Mouse (Mus musculus) kidney, postnatal 0 days (tissue): ENCODE data around the gene Sparc. TPM values are rescaled to one million over a fixed set of nuclear protein-coding genes. Genes with fewer than 3 reads are reported as not detected.

Source experiments
- ATAC-seq: fragments of 200-750 bp; cut with Nextera tagmentation; replicated peaks from 2 replicates; pipeline ENCODE4 v1.8.0; 2017; ENCODE audit warnings: low read depth, moderate number of reproducible peaks, moderate TSS enrichment, moderate library complexity; ENCODE audit not compliant: low FRiP score
- DNase-seq: peaks from one replicate; pipeline ENCODE4 v3.0.0-alpha.2; 2016; ENCODE audit warnings: low spot score
- H3K27ac ChIP-seq: fragments of 300-500 bp; sonication (generic); 2 replicates; pipeline ENCODE4 v1.5.1; 2014; ENCODE audit warnings: mild to moderate bottlenecking
- H3K27me3 ChIP-seq: fragments of 300-500 bp; sonication (generic); 2 replicates; pipeline ENCODE4 v1.6.1; 2014; ENCODE audit warnings: low read length, mixed read lengths; ENCODE audit not compliant: insufficient read depth
- H3K36me3 ChIP-seq: fragments of 300-500 bp; sonication (generic); 2 replicates; pipeline ENCODE4 v1.6.1; 2014; ENCODE audit warnings: low read length, mixed read lengths; ENCODE audit not compliant: insufficient read depth
- H3K4me1 ChIP-seq: fragments of 300-500 bp; sonication (generic); replicated peaks from 2 replicates; pipeline ENCODE4 v1.6.1; 2014; ENCODE audit warnings: antibody characterized with exemption, low read length, mixed read lengths; ENCODE audit not compliant: insufficient read depth
- H3K4me2 ChIP-seq: fragments of 300-500 bp; sonication (generic); 2 replicates; pipeline ENCODE4 v1.6.1; 2014; ENCODE audit warnings: mild to moderate bottlenecking, low read length, moderate library complexity, mixed read lengths
- H3K4me3 ChIP-seq: fragments of 300-500 bp; sonication (generic); replicated peaks from 2 replicates; pipeline ENCODE4 v1.5.1; 2014; ENCODE audit warnings: low read depth, low read length
- H3K9ac ChIP-seq: fragments of 300-500 bp; sonication (generic); 2 replicates; pipeline ENCODE4 v1.6.1; 2014; ENCODE audit warnings: low read depth, low read length
- H3K9me3 ChIP-seq: fragments of 300-500 bp; sonication (generic); replicated peaks from 2 replicates; pipeline ENCODE4 v1.6.1; 2016; ENCODE audit warnings: low read length, inconsistent platforms, mixed read lengths
- CTCF ChIP-seq: IDR thresholded peaks from 2 replicates; pipeline ENCODE4 v1.5.1; 2016; ENCODE audit warnings: antibody characterized with exemption, low read depth, mild to moderate bottlenecking, moderate library complexity
- WGBS: fragments of 180-500 bp; shearing (Covaris S2); extraction: QIAGEN DNeasy Blood & Tissue Kit; methylation state at CpG from one replicate; pipeline ENCODE4 v1.1.7; 2014; 5-methylcytosine and 5-hydroxymethylcytosine counted together
- polyA plus RNA-seq: library from polyadenylated mRNA; unstranded; fragments of >200 nt; fragmentation: Nextera tagmentation; extraction: Ambion mirVana; gene quantifications from 2 replicates; pipeline ENCODE4 v1.2.1, GENCODE M21; 2015

Sparc gene
- polyA plus RNA-seq, 1 experiment from 2014 or later: 1,281 TPM

GRCm38 (mm10) chr11:55459850-55460558 lies 37.0 kb upstream of the Sparc start:
- TF ChIP-seq CTCF: no peak
- peak overlapping the region; percentile 53 for H3K4me3 ChIP-seq
- H3K27me3 ChIP-seq: no peaks in the 10 kb centered on the region
- ATAC-seq (no peak), DNase-seq (peak; percentile 25)
- H3K4me2 ChIP-seq: peak overlapping the region; percentile 79
- peak overlapping the region; percentile 59 for H3K9ac ChIP-seq
- H3K9me3 ChIP-seq: no peaks in the 10 kb centered on the region
- H3K36me3 ChIP-seq: no peaks in the 10 kb centered on the region
- H3K27ac ChIP-seq: peak overlapping the region; percentile 74
- peaks cover 18% of the 10 kb centered on the region; the same call in 1 of the 2 replicates for H3K4me1 ChIP-seq
- WGBS: 14% methylated on average over 3 of the region's 3 CpGs

GRCm38 (mm10) chr11:55458501-55458900 lies 35.5 kb upstream of the Sparc start:
- H3K4me1 ChIP-seq: peaks cover 18% of the 10 kb centered on the region; the same call in 1 of the 2 replicates
- H3K4me3 ChIP-seq: no peak overlapping the region
- peaks cover 6% of the 10 kb centered on the region; the same call in 1 of the 2 replicates for H3K36me3 ChIP-seq
- no peaks in the 10 kb centered on the region for H3K27me3 ChIP-seq
- TF ChIP-seq CTCF: no peak
- ATAC-seq (no peak), DNase-seq (peak; percentile 16)
- H3K4me2 ChIP-seq: no peak overlapping the region
- no peaks in the 10 kb centered on the region for H3K9me3 ChIP-seq
- no peak overlapping the region for H3K9ac ChIP-seq
- no peak overlapping the region for H3K27ac ChIP-seq
- WGBS: 30% methylated on average over 4 of the region's 4 CpGs

- TF ChIP-seq CTCF: no peak
- H3K27ac ChIP-seq: no peak overlapping the region
- H3K27me3 ChIP-seq: no peaks in the 10 kb centered on the region
- no peak overlapping the region for H3K4me2 ChIP-seq
- no peak for DNase-seq
- no peak overlapping the region for H3K9ac ChIP-seq
- H3K4me3 ChIP-seq: no peak overlapping the region
- no peak for ATAC-seq
- H3K4me1 ChIP-seq: peaks cover 15% of the 10 kb centered on the region; the same call in 1 of the 2 replicates
- WGBS: 61% methylated on average over 2 of the region's 2 CpGs
- peaks cover 10% of the 10 kb centered on the region for H3K36me3 ChIP-seq
- H3K9me3 ChIP-seq: no peaks in the 10 kb centered on the region
Measured at GRCm38 (mm10) chr11:55455166-55455565, 32.2 kb upstream of the Sparc start.

DNA sequence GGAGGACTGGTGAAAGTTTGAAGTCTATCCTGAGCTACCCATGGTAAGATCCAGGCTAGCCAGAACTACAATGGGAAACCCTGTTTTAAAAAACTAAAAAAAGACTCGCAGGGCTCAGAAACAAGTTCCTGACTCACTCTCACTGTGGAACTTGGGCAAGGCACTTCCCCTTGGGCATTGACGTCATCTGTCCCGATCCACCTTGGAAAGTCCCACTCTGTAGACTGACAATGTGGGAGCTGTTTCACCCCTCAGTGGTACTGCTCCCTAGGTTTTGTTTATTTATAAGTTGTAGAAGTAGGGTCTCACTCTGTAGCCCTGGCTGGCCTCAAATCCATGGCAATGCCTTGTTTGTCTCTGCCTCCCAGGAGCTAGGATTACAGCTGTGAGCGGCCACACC lies 30.7 kb upstream of the Sparc start:
- Histone ChIP-seq H3K9me3 (no peaks in the 10 kb centered on the region), H3K9ac (no peak overlapping the region), H3K27ac (no peak overlapping the region), H3K27me3 (no peaks in the 10 kb centered on the region), H3K4me3 (no peak overlapping the region), H3K4me2 (no peak overlapping the region), H3K4me1 (peaks cover 5% of the 10 kb centered on the region; the same call in 1 of the 2 replicates), H3K36me3 (peaks cover 17% of the 10 kb centered on the region)
- ATAC-seq (no peak), DNase-seq (no peak)
- TF ChIP-seq CTCF: no peak
- WGBS: 80% methylated on average over 4 of the region's 4 CpGs

- ATAC-seq: no peak
- H3K9ac ChIP-seq: no peak overlapping the region
- DNase-seq: no peak
- no peak for TF ChIP-seq CTCF
- H3K4me2 ChIP-seq: no peak overlapping the region
- no peaks in the 10 kb centered on the region for H3K9me3 ChIP-seq
- no peak overlapping the region for H3K4me3 ChIP-seq
- no peaks in the 10 kb centered on the region for H3K4me1 ChIP-seq
- H3K27me3 ChIP-seq: no peaks in the 10 kb centered on the region
- H3K27ac ChIP-seq: 0 out of 2 replicates have a peak overlapping the region, but pooled peaks have one; percentile 28
- peaks cover 17% of the 10 kb centered on the region for H3K36me3 ChIP-seq
- WGBS: 69% methylated on average over 4 of the region's 4 CpGs
Measured at GRCm38 (mm10) chr11:55450311-55450710, 27.3 kb upstream of the Sparc start.

DNA sequence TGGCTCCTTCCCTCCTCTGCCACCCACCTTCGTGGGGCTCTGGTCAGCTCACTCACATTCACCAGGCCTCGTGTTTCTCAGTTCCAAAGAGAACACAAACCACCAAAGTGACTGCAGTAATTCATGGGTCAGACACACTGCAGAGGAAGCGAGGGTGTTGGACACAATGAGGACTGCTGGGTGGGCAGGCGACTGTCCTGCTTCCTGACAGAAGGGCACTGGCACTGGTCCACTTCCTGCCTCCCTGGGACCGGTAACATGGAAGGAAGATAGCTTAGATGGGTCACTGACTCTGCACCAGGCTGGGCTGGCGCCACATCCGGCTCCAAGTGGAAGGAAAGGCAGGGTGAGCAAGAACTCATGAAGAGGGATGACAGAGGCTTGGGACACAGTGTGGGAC lies 26.5 kb upstream of the Sparc start:
- no peaks in the 10 kb centered on the region for H3K27me3 ChIP-seq
- peak overlapping the region; percentile 32 for H3K27ac ChIP-seq
- H3K4me2 ChIP-seq: no peak overlapping the region
- 41% methylated on average over 7 of the region's 7 CpGs for WGBS
- H3K9me3 ChIP-seq: no peaks in the 10 kb centered on the region
- H3K36me3 ChIP-seq: peaks cover 17% of the 10 kb centered on the region
- no peak for TF ChIP-seq CTCF
- H3K9ac ChIP-seq: no peak overlapping the region
- ATAC-seq (peak; percentile 26; the same call in 1 of the 2 replicates), DNase-seq (peak; percentile 42)
- no peak overlapping the region for H3K4me3 ChIP-seq
- no peaks in the 10 kb centered on the region for H3K4me1 ChIP-seq

DNA sequence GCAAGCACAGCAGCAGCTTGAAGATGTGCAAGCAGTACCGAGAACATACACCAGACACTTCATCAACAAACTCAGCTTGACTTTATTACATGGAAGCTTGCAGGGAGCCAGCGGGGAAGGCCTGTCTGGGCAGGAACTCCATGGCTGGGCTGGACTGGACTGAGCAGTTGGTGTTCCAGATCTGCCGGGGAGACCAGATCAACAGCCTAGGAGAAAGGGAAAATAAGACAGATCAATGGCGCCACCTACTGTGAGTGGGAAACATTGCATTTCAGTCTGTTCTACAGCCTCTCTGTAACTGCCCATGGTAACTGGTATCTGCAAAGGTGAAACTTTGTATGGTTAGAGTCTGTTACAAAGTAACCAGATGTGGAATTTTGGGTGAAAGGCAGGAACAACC lies 23.6 kb upstream of the Sparc start:
- Histone ChIP-seq H3K27me3 (no peaks in the 10 kb centered on the region), H3K4me3 (no peak overlapping the region), H3K9me3 (no peaks in the 10 kb centered on the region), H3K36me3 (peaks cover 11% of the 10 kb centered on the region; the same call in 1 of the 2 replicates), H3K4me1 (no peaks in the 10 kb centered on the region), H3K4me2 (no peak overlapping the region), H3K27ac (no peak overlapping the region), H3K9ac (no peak overlapping the region)
- peak; percentile 96 for TF ChIP-seq CTCF
- DNase-seq (peak; percentile 93), ATAC-seq (peak; percentile 66)
- WGBS: 11% methylated on average over 4 of the region's 4 CpGs
